Mouse (Mus musculus) midbrain, postnatal 0 days (tissue): ENCODE results near the gene Galnt3. TPM values are rescaled to one million over a fixed set of nuclear protein-coding genes. Genes with fewer than 3 reads are reported as not detected.

Experiments used
- ATAC-seq: fragments of 200-750 bp; cut with Nextera tagmentation; 2 replicates; pipeline ENCODE4 v1.8.0; 2017; ENCODE audit warnings: moderate number of reproducible peaks, mild to moderate bottlenecking, moderate TSS enrichment, moderate library complexity; ENCODE audit not compliant: low FRiP score
- DNase-seq: peaks from one replicate; pipeline ENCODE4 v3.0.0-alpha.2; 2015; ENCODE audit warnings: low spot score
- H3K27ac ChIP-seq: fragments of 300-500 bp; sonication (generic); 2 replicates; pipeline ENCODE4 v1.5.1; 2014; ENCODE audit warnings: low read depth, mild to moderate bottlenecking, low read length, mixed read lengths
- H3K27me3 ChIP-seq: fragments of 300-500 bp; sonication (generic); 2 replicates; pipeline ENCODE4 v1.6.1; 2014; ENCODE audit warnings: low read length, control low read depth, mixed read lengths; ENCODE audit not compliant: insufficient read depth
- H3K36me3 ChIP-seq: fragments of 300-500 bp; sonication (generic); 2 replicates; pipeline ENCODE4 v1.6.1; 2014; ENCODE audit warnings: low read length, control low read depth, mixed read lengths; ENCODE audit not compliant: insufficient read depth
- H3K4me1 ChIP-seq: fragments of 300-500 bp; sonication (generic); 2 replicates; pipeline ENCODE4 v1.6.1; 2014; ENCODE audit warnings: mild to moderate bottlenecking, control low read depth, antibody characterized with exemption, low read length, mixed read lengths; ENCODE audit not compliant: insufficient read depth
- H3K4me2 ChIP-seq: fragments of 300-500 bp; sonication (generic); 2 replicates; pipeline ENCODE4 v1.6.1; 2014; ENCODE audit warnings: low read depth, mild to moderate bottlenecking, low read length, mixed read lengths; ENCODE audit not compliant: poor library complexity, severe bottlenecking
- H3K4me3 ChIP-seq: fragments of 300-500 bp; sonication (generic); 2 replicates; pipeline ENCODE4 v1.5.1; 2014; ENCODE audit warnings: low read depth, mild to moderate bottlenecking, low read length, moderate library complexity
- H3K9ac ChIP-seq: fragments of 300-500 bp; sonication (generic); replicated peaks from 2 replicates; pipeline ENCODE4 v1.6.1; 2014; ENCODE audit warnings: mild to moderate bottlenecking, low read length, moderate library complexity, mixed read lengths; ENCODE audit not compliant: poor library complexity, severe bottlenecking
- H3K9me3 ChIP-seq: fragments of 300-500 bp; sonication (generic); 2 replicates; pipeline ENCODE4 v1.6.1; 2016; ENCODE audit warnings: low read length, control low read depth
- CTCF ChIP-seq: IDR thresholded peaks from 2 replicates; pipeline ENCODE4 v1.5.1; 2016; ENCODE audit warnings: antibody characterized with exemption, mild to moderate bottlenecking
- WGBS: fragments of 180-500 bp; shearing (Covaris S2); extraction: QIAGEN DNeasy Blood & Tissue Kit; methylation state at CpG from one replicate; pipeline ENCODE4 v1.1.7; 2014; 5-methylcytosine and 5-hydroxymethylcytosine counted together
- polyA plus RNA-seq: library from polyadenylated mRNA; unstranded; fragments of >200 nt; fragmentation: Nextera tagmentation; extraction: Ambion mirVana; gene quantifications from 2 replicates; pipeline ENCODE4 v1.2.1, GENCODE M21; 2015
- total RNA-seq: library from RNA; depleted of rRNA; stranded (reverse); fragments of >200 nt; gene quantifications from 2 replicates; pipeline ENCODE4 v1.2.3, GENCODE M21; 2014

Gene Galnt3
- total and polyA plus RNA-seq, 2 experiments from 2014 or later = 1.5 to 3.5 TPM

GRCm38 (mm10) chr2:66101686-66102304 is 23.0 kb downstream of the Galnt3 start:
- 86% methylated on average over 9 of the region's 9 CpGs for WGBS
- ATAC-seq = no peak

GRCm38 (mm10) chr2:66100671-66101351 is 24.0 kb downstream of the Galnt3 start:
- Histone ChIP-seq H3K27me3 (no peaks in the 10 kb centered on the region), H3K9ac (no peak overlapping the region), H3K4me3 (no peak overlapping the region), H3K4me1 (no peaks in the 10 kb centered on the region), H3K36me3 (no peaks in the 10 kb centered on the region), H3K4me2 (no peak overlapping the region), H3K9me3 (no peaks in the 10 kb centered on the region), H3K27ac (no peak overlapping the region)
- 30% methylated on average over 17 of the region's 17 CpGs for WGBS
- TF ChIP-seq CTCF = no peak
- ATAC-seq (no peak), DNase-seq (no peak)

More at GRCm38 (mm10) chr2:66101686-66102304, 23.0 kb downstream of the Galnt3 start:
- H3K4me1 ChIP-seq = no peaks in the 10 kb centered on the region
- no peaks in the 10 kb centered on the region for H3K9me3 ChIP-seq
- H3K9ac ChIP-seq = no peak overlapping the region
- DNase-seq = no peak
- no peak overlapping the region for H3K4me2 ChIP-seq
- no peak overlapping the region for H3K4me3 ChIP-seq
- no peak for TF ChIP-seq CTCF
- no peaks in the 10 kb centered on the region for H3K27me3 ChIP-seq
- no peak overlapping the region for H3K27ac ChIP-seq
- no peaks in the 10 kb centered on the region for H3K36me3 ChIP-seq

- Histone ChIP-seq H3K9me3 (no peaks in the 10 kb centered on the region), H3K4me1 (no peaks in the 10 kb centered on the region), H3K27me3 (no peaks in the 10 kb centered on the region), H3K4me3 (no peak overlapping the region), H3K36me3 (no peaks in the 10 kb centered on the region), H3K27ac (no peak overlapping the region), H3K9ac (no peak overlapping the region), H3K4me2 (no peak overlapping the region)
- ATAC-seq (no peak), DNase-seq (no peak)
- 51% methylated on average over 7 of the region's 7 CpGs for WGBS
- no peak for TF ChIP-seq CTCF
Measured at GRCm38 (mm10) chr2:66100239-66100638, 24.6 kb downstream of the Galnt3 start.

GRCm38 (mm10) chr2:66094622-66095181 is 30.1 kb downstream of the Galnt3 start:
- TF ChIP-seq CTCF = no peak
- Histone ChIP-seq H3K4me1 (no peaks in the 10 kb centered on the region), H3K27me3 (no peaks in the 10 kb centered on the region), H3K9me3 (no peaks in the 10 kb centered on the region), H3K4me2 (no peak overlapping the region), H3K36me3 (no peaks in the 10 kb centered on the region), H3K27ac (no peak overlapping the region), H3K4me3 (no peak overlapping the region), H3K9ac (no peak overlapping the region)
- WGBS = 77% methylated on average over 4 of the region's 4 CpGs
- ATAC-seq (no peak), DNase-seq (no peak)

GRCm38 (mm10) chr2:66091296-66091695 is 33.5 kb downstream of the Galnt3 start:
- Histone ChIP-seq H3K27ac (no peak overlapping the region), H3K4me3 (no peak overlapping the region), H3K9me3 (no peaks in the 10 kb centered on the region), H3K4me2 (no peak overlapping the region), H3K4me1 (no peaks in the 10 kb centered on the region), H3K36me3 (no peaks in the 10 kb centered on the region), H3K9ac (no peak overlapping the region), H3K27me3 (no peaks in the 10 kb centered on the region)
- 32% methylated on average over 5 of the region's 5 CpGs for WGBS
- no peak for TF ChIP-seq CTCF
- no peak for DNase-seq
- no peak for ATAC-seq

GRCm38 (mm10) chr2:66081876-66082275 is 42.9 kb downstream of the Galnt3 start:
- Histone ChIP-seq H3K9me3 (no peaks in the 10 kb centered on the region), H3K4me2 (no peak overlapping the region), H3K4me1 (no peaks in the 10 kb centered on the region), H3K9ac (no peak overlapping the region), H3K27me3 (no peaks in the 10 kb centered on the region), H3K36me3 (no peaks in the 10 kb centered on the region), H3K4me3 (no peak overlapping the region), H3K27ac (no peak overlapping the region)
- no peak for TF ChIP-seq CTCF
- DNase-seq (peak; percentile 63), ATAC-seq (no peak)
- 79% methylated on average over 4 of the region's 4 CpGs for whole genome bisulfite sequencing
